15 mouse cellular contexts compared by ENCODE assay signal in the genomic region with DNA sequence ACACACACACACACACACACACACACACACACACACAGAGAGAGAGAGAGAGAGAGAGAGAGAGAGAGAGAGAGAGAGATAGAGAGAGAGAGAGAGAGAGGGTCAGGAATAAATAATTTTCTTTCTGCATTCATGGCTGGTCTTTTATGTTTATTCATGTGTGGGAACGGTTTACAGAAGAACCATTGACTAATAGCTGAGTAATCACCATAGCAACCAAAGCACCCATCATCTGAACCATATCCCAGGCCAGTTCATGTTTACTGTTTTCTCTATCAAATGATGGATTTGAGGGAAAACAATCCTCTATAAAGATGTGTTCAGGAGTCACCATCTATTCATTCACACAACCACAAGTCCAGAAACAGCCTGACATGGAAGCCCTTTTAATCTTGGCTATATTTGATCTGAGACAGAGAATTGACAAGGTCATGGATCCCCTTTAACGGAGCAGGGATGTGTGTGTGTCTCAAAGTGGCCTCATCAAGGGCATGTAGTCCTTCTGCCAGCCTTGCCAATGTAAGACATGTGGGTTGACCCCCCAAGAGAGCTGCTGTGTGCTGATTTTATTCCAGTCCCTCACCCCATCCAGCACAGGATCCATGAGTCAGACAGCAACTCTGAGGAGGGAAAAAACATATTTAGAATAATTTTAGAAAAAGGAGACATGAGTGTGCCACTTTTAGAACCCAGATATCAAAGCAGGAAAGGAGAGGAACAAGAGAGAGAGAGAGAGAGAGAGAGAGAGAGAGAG.
A peak's percentile ranks its signal among the peaks of the same experiment; 100 is the strongest.
DNase-seq lines count a peak whose midpoint lies in the region; ATAC-seq lines count a peak whose summit lies in the region.
"Had no signal": no experiment of that assay in that cellular context is flagged by ENCODE, and none has a peak within 500 bp of the region (broad histone marks: within the 10 kb centered on the region; RNA-seq: fewer than 3 reads in every experiment).

No protein-coding gene starts in this region.

- H3K4me1 ChIP-seq in forebrain, embryonic 12.5 days, result peaks cover 16% of the 10 kb centered on the region
- H3K4me1 ChIP-seq in midbrain, embryonic 10.5 days, result peaks cover 11% of the 10 kb centered on the region
- no peaks in the 10 kb centered on the region for H3K4me1 ChIP-seq in kidney, embryonic 16.5 days (ENCODE audit: insufficient read depth, low read length)
- H3K4me1 ChIP-seq in liver, embryonic 11.5 days (replicated peaks; ENCODE audit: control insufficient read depth, insufficient read depth, low read length), result no peaks in the 10 kb centered on the region
- H3K4me1 ChIP-seq: embryonic facial prominence, embryonic 15.5 days had no signal

- no peaks in the 10 kb centered on the region for H3K36me3 ChIP-seq in forebrain, embryonic 12.5 days (replicated peaks)
- H3K36me3 ChIP-seq in midbrain, embryonic 10.5 days, result 0 out of 2 replicates have a peak, but pooled peaks cover 5% of the 10 kb centered on the region
- H3K36me3 ChIP-seq in kidney, embryonic 16.5 days (ENCODE audit: insufficient read depth, low read length), result no peaks in the 10 kb centered on the region
- H3K36me3 ChIP-seq in liver, embryonic 11.5 days (ENCODE audit: control insufficient read depth, insufficient read depth, low read length), result no peaks in the 10 kb centered on the region
- H3K36me3 ChIP-seq: embryonic facial prominence, embryonic 15.5 days had no signal

- no peaks in the 10 kb centered on the region for H3K9me3 ChIP-seq in forebrain, embryonic 12.5 days
- H3K9me3 ChIP-seq in midbrain, embryonic 10.5 days (replicated peaks), result no peaks in the 10 kb centered on the region; the same call in 1 of the 2 replicates
- H3K9me3 ChIP-seq in kidney, embryonic 16.5 days (ENCODE audit: low read length), result no peaks in the 10 kb centered on the region
- H3K9me3 ChIP-seq in liver, embryonic 11.5 days (ENCODE audit: control insufficient read depth, low read length), result no peaks in the 10 kb centered on the region
- H3K9me3 ChIP-seq: embryonic facial prominence, embryonic 15.5 days had no signal

- H3K9ac ChIP-seq in forebrain, embryonic 12.5 days, result no peak overlapping the region
- no peak overlapping the region for H3K9ac ChIP-seq in kidney, embryonic 16.5 days (replicated peaks; ENCODE audit: low read length)
- no peak overlapping the region for H3K9ac ChIP-seq in liver, embryonic 11.5 days (ENCODE audit: low read depth, low read length)
- H3K9ac ChIP-seq: embryonic facial prominence, embryonic 15.5 days had no signal

- no peak overlapping the region for H3K4me3 ChIP-seq in forebrain, embryonic 12.5 days (replicated peaks)
- no peak overlapping the region for H3K4me3 ChIP-seq in midbrain, embryonic 10.5 days
- H3K4me3 ChIP-seq in kidney, embryonic 16.5 days (ENCODE audit: low read length), result no peak overlapping the region
- no peak overlapping the region for H3K4me3 ChIP-seq in liver, embryonic 11.5 days (ENCODE audit: low read depth, low read length)
- H3K4me3 ChIP-seq: embryonic facial prominence, embryonic 15.5 days had no signal

- no peak for ATAC-seq in forebrain, embryonic 12.5 days (ENCODE audit: low FRiP score)
- ATAC-seq in kidney, embryonic 16.5 days (ENCODE audit: low FRiP score, low TSS enrichment), result no peak
- ATAC-seq in liver, embryonic 11.5 days (replicated peaks; ENCODE audit: low FRiP score), result no peak

- DNase-seq in frontal cortex, adult 2 months (ENCODE audit: extremely low spot score in 1 of 2, low spot score in 1 of 2), result peak; percentile 32 to 52
- no peak for DNase-seq in frontal cortex, postnatal 10 days (ENCODE audit: low spot score in 2 of 2)
- peak; percentile 55 for DNase-seq in 3T3-L1 (ENCODE audit: low read depth, low spot score)
- no peak for DNase-seq in midbrain, embryonic 10.5 days (ENCODE audit: low spot score)
- DNase-seq in liver, embryonic 11.5 days (ENCODE audit: low spot score), result no peak
- no peak for DNase-seq in heart, postnatal 25 days (ENCODE audit: low spot score)
- DNase-seq: B cell, adult 2 months; cerebellum, adult 11-12 months; heart, postnatal 36 days; kidney, adult 2 months; lung, postnatal 14 days; thymus, adult 2 months had no signal

- intact Hi-C loops in heart, postnatal 25 days (cut with DNase I), result no loop called here

- H3K4me2 ChIP-seq in forebrain, embryonic 12.5 days, result no peak overlapping the region
- H3K4me2 ChIP-seq in kidney, embryonic 16.5 days (replicated peaks; ENCODE audit: low read depth, low read length), result no peak overlapping the region
- no peak overlapping the region for H3K4me2 ChIP-seq in liver, embryonic 11.5 days
- H3K4me2 ChIP-seq: embryonic facial prominence, embryonic 15.5 days had no signal

- WGBS in forebrain, embryonic 12.5 days, result 42% methylated on average over 2 of the region's 2 CpGs
- 81% methylated on average over 2 of the region's 2 CpGs for WGBS in midbrain, embryonic 10.5 days
- WGBS in kidney, embryonic 16.5 days, result 68% methylated on average over 2 of the region's 2 CpGs
- WGBS in liver, embryonic 11.5 days, result 75% methylated on average over 2 of the region's 2 CpGs

- no peaks in the 10 kb centered on the region for H3K27me3 ChIP-seq in forebrain, embryonic 12.5 days
- no peaks in the 10 kb centered on the region for H3K27me3 ChIP-seq in midbrain, embryonic 10.5 days (ENCODE audit: low read depth, poor library complexity, severe bottlenecking)
- H3K27me3 ChIP-seq in kidney, embryonic 16.5 days (ENCODE audit: insufficient read depth, low read length), result no peaks in the 10 kb centered on the region
- H3K27me3 ChIP-seq in liver, embryonic 11.5 days (replicated peaks; ENCODE audit: control insufficient read depth, insufficient read depth, low read length), result no peaks in the 10 kb centered on the region
- H3K27me3 ChIP-seq: embryonic facial prominence, embryonic 15.5 days had no signal

- peak overlapping the region; percentile 43 for H3K27ac ChIP-seq in forebrain, embryonic 12.5 days
- H3K27ac ChIP-seq in midbrain, embryonic 10.5 days (replicated peaks), result peak overlapping the region; percentile 4; the same call in 1 of the 2 replicates
- H3K27ac ChIP-seq in kidney, embryonic 16.5 days (ENCODE audit: low read length), result no peak overlapping the region
- H3K27ac ChIP-seq in liver, embryonic 11.5 days (ENCODE audit: low read depth, low read length), result no peak overlapping the region
- H3K27ac ChIP-seq: embryonic facial prominence, embryonic 15.5 days had no signal

Comparison
In these comparisons a context has a peak if more than half of its experiments do, and no peak if none do; other contexts are left out.
1. DNase-seq: peak in frontal cortex, adult 2 months (2 of 2) and 3T3-L1 (single experiment); none in frontal cortex, postnatal 10 days (0 of 2), midbrain, embryonic 10.5 days (single experiment), liver, embryonic 11.5 days (single experiment) and heart, postnatal 25 days (single experiment).
2. H3K27ac ChIP-seq: peak in forebrain, embryonic 12.5 days (single experiment) and midbrain, embryonic 10.5 days (single experiment); none in kidney, embryonic 16.5 days (single experiment) and liver, embryonic 11.5 days (single experiment).